Mouse (Mus musculus): ENCODE measurements around the gene Glyctk. TPM values are rescaled to one million over a fixed set of nuclear protein-coding genes. Genes with fewer than 3 reads are reported as not detected.

Glyctk gene
- polyA plus RNA-seq, 1 experiment = 1.1 TPM

DNA sequence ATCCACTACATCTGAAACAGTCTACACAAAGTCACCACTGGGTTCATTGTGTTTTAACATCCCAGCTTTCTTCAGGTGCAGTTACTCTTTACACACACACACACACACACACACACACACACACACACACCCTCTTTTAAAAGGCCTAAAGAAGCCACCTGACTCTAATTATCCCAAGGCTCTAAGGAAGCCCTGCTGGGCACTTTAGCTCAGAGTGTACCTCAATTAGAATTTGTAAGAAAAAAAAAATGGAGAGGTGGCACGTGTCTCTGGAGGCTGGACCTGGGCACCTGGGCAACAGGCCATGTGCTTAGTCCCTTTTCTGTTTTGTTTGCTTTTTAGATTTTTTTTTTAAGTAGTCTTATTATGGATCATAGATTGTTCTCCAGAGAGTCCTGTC is 9.8 kb upstream of the Glyctk start:
- Histone ChIP-seq H3K36me3 (replicated peaks; ENCODE audit: low read length) (no peaks in the 10 kb centered on the region), H3K4me1 (peaks cover 11% of the 10 kb centered on the region), H3K4me3 (replicated peaks) (no peak overlapping the region), H3K27me3 (replicated peaks) (no peaks in the 10 kb centered on the region), H3K9me3 (no peaks in the 10 kb centered on the region)
- no peak for TF ChIP-seq FLI1 (IDR thresholded peaks at IDR 0.05; ENCODE audit: low read length)
- TF ChIP-seq GATA1 (IDR thresholded peaks at IDR 0.05; ENCODE audit: borderline replicate concordance, low read length) = no peak

- TF ChIP-seq GATA1 (IDR thresholded peaks at IDR 0.05; ENCODE audit: borderline replicate concordance, low read length) (no peak), FLI1 (IDR thresholded peaks at IDR 0.05; ENCODE audit: low read length) (no peak)
- Histone ChIP-seq H3K4me3 (replicated peaks) (no peak overlapping the region), H3K4me1 (peaks cover 9% of the 10 kb centered on the region), H3K36me3 (replicated peaks; ENCODE audit: low read length) (no peaks in the 10 kb centered on the region), H3K27me3 (replicated peaks) (no peaks in the 10 kb centered on the region), H3K9me3 (no peaks in the 10 kb centered on the region)
Observed at GRCm38 (mm10) chr9:106167241-106167640, 9.3 kb upstream of the Glyctk start.

GRCm38 (mm10) chr9:106166709-106167108 is 8.8 kb upstream of the Glyctk start:
- no peaks in the 10 kb centered on the region for H3K36me3 ChIP-seq (replicated peaks; ENCODE audit: low read length)
- H3K27me3 ChIP-seq (replicated peaks) = no peaks in the 10 kb centered on the region
- H3K4me3 ChIP-seq (replicated peaks) = no peak overlapping the region
- no peak for TF ChIP-seq GATA1 (IDR thresholded peaks at IDR 0.05; ENCODE audit: borderline replicate concordance, low read length)
- TF ChIP-seq FLI1 (IDR thresholded peaks at IDR 0.05; ENCODE audit: low read length) = no peak
- H3K9me3 ChIP-seq = no peaks in the 10 kb centered on the region
- peaks cover 9% of the 10 kb centered on the region for H3K4me1 ChIP-seq

- Histone ChIP-seq H3K27me3 (replicated peaks) (peaks cover 6% of the 10 kb centered on the region), H3K4me3 (replicated peaks) (peak overlapping the region; percentile 95), H3K4me1 (peaks cover 14% of the 10 kb centered on the region), H3K36me3 (replicated peaks; ENCODE audit: low read length) (no peaks in the 10 kb centered on the region), H3K9me3 (no peaks in the 10 kb centered on the region)
- TF ChIP-seq GATA1 (IDR thresholded peaks at IDR 0.05; ENCODE audit: borderline replicate concordance, low read length) (no peak), FLI1 (IDR thresholded peaks at IDR 0.05; ENCODE audit: low read length) (no peak)
Observed at GRCm38 (mm10) chr9:106160426-106160825, 2.5 kb upstream of the Glyctk start.

DNA sequence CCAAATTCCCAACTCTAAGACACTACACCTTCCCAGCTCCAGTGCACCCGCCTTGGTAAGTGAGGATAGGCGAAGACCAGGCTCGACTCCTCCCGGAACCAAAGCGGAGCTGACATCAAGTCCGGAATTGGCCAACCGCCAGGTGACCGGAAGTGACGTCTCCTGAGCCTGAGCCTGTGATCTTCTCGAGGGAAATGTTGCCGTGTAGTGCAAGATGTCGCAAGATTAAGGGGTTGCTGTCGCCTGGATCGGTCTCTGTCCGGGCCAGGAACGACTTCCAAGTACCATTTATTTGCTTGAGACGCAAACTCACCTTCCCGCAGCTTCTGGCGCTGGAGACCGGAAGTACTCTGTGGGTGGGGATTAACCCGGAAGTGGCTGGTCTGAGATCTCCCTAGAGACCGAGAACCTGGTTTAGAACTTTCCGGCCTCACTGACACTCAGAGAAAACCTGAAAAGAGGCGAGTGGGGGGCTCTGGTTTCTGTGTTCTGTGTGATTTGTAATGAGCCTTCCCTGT is 1.9 kb upstream of the Glyctk start:
- peaks cover 8% of the 10 kb centered on the region for H3K27me3 ChIP-seq (replicated peaks)
- H3K9me3 ChIP-seq = no peaks in the 10 kb centered on the region
- TF ChIP-seq GATA1 (IDR thresholded peaks at IDR 0.05; ENCODE audit: borderline replicate concordance, low read length) = no peak
- TF ChIP-seq FLI1 (IDR thresholded peaks at IDR 0.05; ENCODE audit: low read length) = peak; percentile 87
- peaks cover 14% of the 10 kb centered on the region for H3K4me1 ChIP-seq
- no peaks in the 10 kb centered on the region for H3K36me3 ChIP-seq (replicated peaks; ENCODE audit: low read length)
- peak overlapping the region; percentile 95 for H3K4me3 ChIP-seq (replicated peaks)

DNA sequence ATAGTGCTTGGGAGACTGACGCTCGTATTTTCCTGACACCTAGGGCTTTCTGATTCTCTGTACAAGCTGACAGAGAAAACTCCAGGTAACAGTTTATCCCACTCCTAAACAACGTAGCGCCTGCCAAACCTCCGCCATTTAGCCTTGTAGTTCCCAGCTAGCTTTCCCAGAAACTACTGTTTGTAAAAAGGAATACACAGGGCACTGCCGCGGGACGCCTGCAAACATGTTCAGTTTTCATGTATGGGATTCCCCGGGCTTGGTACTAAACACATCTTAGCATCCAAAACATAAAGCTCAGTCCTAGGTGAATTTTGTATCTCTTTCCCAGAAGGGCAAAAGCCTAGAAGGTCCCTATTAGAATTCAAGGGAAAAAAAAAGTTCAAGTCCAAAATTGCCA is 1.3 kb upstream of the Glyctk start:
- H3K4me1 ChIP-seq = peaks cover 14% of the 10 kb centered on the region
- no peaks in the 10 kb centered on the region for H3K36me3 ChIP-seq (replicated peaks; ENCODE audit: low read length)
- TF ChIP-seq FLI1 (IDR thresholded peaks at IDR 0.05; ENCODE audit: low read length) = no peak
- no peak for TF ChIP-seq GATA1 (IDR thresholded peaks at IDR 0.05; ENCODE audit: borderline replicate concordance, low read length)
- peaks cover 8% of the 10 kb centered on the region for H3K27me3 ChIP-seq (replicated peaks)
- peak overlapping the region; percentile 95 for H3K4me3 ChIP-seq (replicated peaks)
- H3K9me3 ChIP-seq = no peaks in the 10 kb centered on the region

- H3K4me1 ChIP-seq = peaks cover 14% of the 10 kb centered on the region
- no peak overlapping the region for H3K4me3 ChIP-seq (replicated peaks)
- TF ChIP-seq GATA1 (IDR thresholded peaks at IDR 0.05; ENCODE audit: borderline replicate concordance, low read length) (no peak), FLI1 (IDR thresholded peaks at IDR 0.05; ENCODE audit: low read length) (no peak)
- H3K27me3 ChIP-seq (replicated peaks) = peaks cover 14% of the 10 kb centered on the region
- no peaks in the 10 kb centered on the region for H3K9me3 ChIP-seq
- H3K36me3 ChIP-seq (replicated peaks; ENCODE audit: low read length) = no peaks in the 10 kb centered on the region
Observed at GRCm38 (mm10) chr9:106157623-106157925, 364 bp downstream of the Glyctk start.

DNA sequence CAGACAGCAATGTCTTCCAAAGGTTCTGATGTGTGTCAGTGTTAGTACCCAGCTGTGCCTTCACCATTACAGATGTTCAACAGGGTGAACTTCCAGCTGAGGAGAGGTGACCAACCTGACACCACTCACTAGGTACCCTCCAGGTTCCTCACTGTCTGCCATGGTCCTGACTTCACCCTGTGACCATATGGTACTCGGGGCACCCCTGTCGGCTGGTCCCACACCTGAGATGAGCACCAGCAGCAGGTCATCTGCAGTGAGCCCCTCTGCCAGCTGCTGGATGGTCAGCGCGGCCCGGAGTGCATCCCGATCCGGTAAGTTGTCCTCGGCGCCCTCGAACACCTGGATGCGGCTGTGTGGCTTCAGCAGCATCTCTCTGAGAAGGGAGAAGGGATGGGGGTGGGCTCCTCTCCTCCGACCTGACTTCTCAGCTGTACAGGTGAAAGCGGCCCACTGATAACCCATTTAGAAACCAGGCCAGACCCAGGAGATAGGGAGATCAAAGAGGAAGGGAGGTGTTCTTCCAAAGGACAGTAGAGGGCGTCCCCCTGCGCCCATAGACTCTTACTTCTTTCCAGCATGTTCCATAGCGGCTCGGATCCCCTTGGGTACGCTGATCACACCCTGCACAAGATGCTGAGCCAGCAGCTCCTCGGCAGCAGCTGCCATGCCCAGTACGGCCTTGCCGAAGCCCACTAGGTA is 866 bp downstream of the Glyctk start:
- Histone ChIP-seq H3K27me3 (replicated peaks) (peaks cover 18% of the 10 kb centered on the region), H3K4me3 (replicated peaks) (no peak overlapping the region), H3K4me1 (peaks cover 14% of the 10 kb centered on the region), H3K9me3 (no peaks in the 10 kb centered on the region), H3K36me3 (replicated peaks; ENCODE audit: low read length) (no peaks in the 10 kb centered on the region)
- TF ChIP-seq GATA1 (IDR thresholded peaks at IDR 0.05; ENCODE audit: borderline replicate concordance, low read length) = no peak
- TF ChIP-seq FLI1 (IDR thresholded peaks at IDR 0.05; ENCODE audit: low read length) = no peak

DNA sequence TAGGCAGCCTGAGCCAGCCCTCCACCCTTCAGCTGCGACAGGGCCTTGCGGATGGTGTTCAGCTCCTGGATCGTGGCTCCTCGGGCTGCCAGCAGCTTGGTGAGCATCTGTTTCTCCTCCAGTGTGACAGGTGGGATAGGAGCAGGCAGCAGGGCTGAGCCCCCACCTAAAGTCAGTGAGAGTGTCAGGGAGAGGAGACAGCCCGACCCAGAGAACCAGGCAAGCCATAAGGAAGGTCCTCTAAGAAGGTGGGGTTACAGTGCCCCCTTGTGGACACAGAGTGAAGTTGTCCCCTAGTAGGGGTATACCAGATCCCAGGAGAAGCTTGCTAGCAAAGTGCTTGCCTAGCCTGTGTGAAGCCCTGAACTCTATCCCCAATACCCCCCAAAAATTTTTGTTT is 1.5 kb downstream of the Glyctk start:
- Histone ChIP-seq H3K27me3 (replicated peaks) (peaks cover 21% of the 10 kb centered on the region), H3K4me3 (replicated peaks) (no peak overlapping the region), H3K36me3 (replicated peaks; ENCODE audit: low read length) (no peaks in the 10 kb centered on the region), H3K9me3 (no peaks in the 10 kb centered on the region), H3K4me1 (peaks cover 14% of the 10 kb centered on the region)
- TF ChIP-seq FLI1 (IDR thresholded peaks at IDR 0.05; ENCODE audit: low read length) = no peak
- no peak for TF ChIP-seq GATA1 (IDR thresholded peaks at IDR 0.05; ENCODE audit: borderline replicate concordance, low read length)

DNA sequence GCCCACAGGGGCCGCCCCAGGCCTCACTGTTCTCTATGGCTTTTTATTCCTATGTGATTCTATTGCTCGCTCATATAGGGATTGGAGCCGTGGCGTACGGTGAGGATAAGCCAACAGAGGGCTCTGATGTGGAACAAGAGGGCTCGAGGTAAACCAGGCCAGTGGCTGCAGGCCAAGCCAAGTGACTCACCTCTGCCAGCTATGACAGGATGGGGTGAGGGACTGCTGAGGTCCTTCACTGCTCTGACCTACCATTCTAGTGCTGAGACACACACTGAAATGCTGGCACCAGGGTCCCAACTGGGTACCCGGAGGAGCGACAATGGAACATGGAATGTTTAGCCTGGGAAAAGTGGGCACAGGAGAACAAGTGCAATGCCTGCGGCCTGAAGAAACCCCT is 3.8 kb downstream of the Glyctk start:
- Histone ChIP-seq H3K4me3 (replicated peaks) (no peak overlapping the region), H3K36me3 (replicated peaks; ENCODE audit: low read length) (no peaks in the 10 kb centered on the region), H3K4me1 (peaks cover 13% of the 10 kb centered on the region), H3K9me3 (no peaks in the 10 kb centered on the region), H3K27me3 (replicated peaks) (peaks cover 43% of the 10 kb centered on the region)
- no peak for TF ChIP-seq FLI1 (IDR thresholded peaks at IDR 0.05; ENCODE audit: low read length)
- no peak for TF ChIP-seq GATA1 (IDR thresholded peaks at IDR 0.05; ENCODE audit: borderline replicate concordance, low read length)
